Mouse (Mus musculus): ENCODE measurements around the gene Rab11fip4. TPM values are rescaled to one million over a fixed set of nuclear protein-coding genes. Genes with fewer than 3 reads are reported as not detected.

Rab11fip4 gene
- polyA plus RNA-seq, 1 experiment from 2014 or later: 5.5 TPM

- ATAC-seq (ENCODE audit: insufficient number of reproducible peaks, low FRiP score, low TSS enrichment, low read depth): no peak
- peaks cover 11% of the 10 kb centered on the region for H3K27me3 ChIP-seq
- WGBS: 11% methylated on average over 5 of the region's 5 CpGs
Observed at GRCm38 (mm10) chr11:79584191-79584590, 6.8 kb upstream of the Rab11fip4 start.

GRCm38 (mm10) chr11:79589317-79590075 lies 1.5 kb upstream of the Rab11fip4 start:
- Histone ChIP-seq H3K4me3 (no peak overlapping the region), H3K4me2 (no peak overlapping the region), H3K9me3 (no peaks in the 10 kb centered on the region), H3K4me1 (peaks cover 19% of the 10 kb centered on the region), H3K27me3 (peaks cover 55% of the 10 kb centered on the region), H3K9ac (no peak overlapping the region), H3K27ac (no peak overlapping the region), H3K36me3 (no peaks in the 10 kb centered on the region)
- no peak for ATAC-seq (ENCODE audit: insufficient number of reproducible peaks, low FRiP score, low TSS enrichment, low read depth)
- 53% methylated on average over 14 of the region's 14 CpGs for WGBS

More at GRCm38 (mm10) chr11:79584191-79584590, 6.8 kb upstream of the Rab11fip4 start:
- H3K4me2 ChIP-seq: no peak overlapping the region
- H3K4me1 ChIP-seq: no peaks in the 10 kb centered on the region
- no peaks in the 10 kb centered on the region for H3K9me3 ChIP-seq
- H3K9ac ChIP-seq: no peak overlapping the region
- H3K4me3 ChIP-seq: no peak overlapping the region
- H3K27ac ChIP-seq: no peak overlapping the region
- H3K36me3 ChIP-seq: peaks cover 10% of the 10 kb centered on the region; the same call in 1 of the 2 replicates

- WGBS: 30% methylated on average over 5 of the region's 5 CpGs
- Histone ChIP-seq H3K9me3 (no peaks in the 10 kb centered on the region), H3K27ac (no peak overlapping the region), H3K9ac (peak overlapping the region; percentile 40; the same call in 1 of the 2 replicates), H3K4me1 (peaks cover 19% of the 10 kb centered on the region), H3K36me3 (no peaks in the 10 kb centered on the region), H3K4me3 (peak overlapping the region; percentile 62), H3K27me3 (peaks cover 55% of the 10 kb centered on the region), H3K4me2 (peak overlapping the region; percentile 96)
- no peak for ATAC-seq (ENCODE audit: insufficient number of reproducible peaks, low FRiP score, low TSS enrichment, low read depth)
Observed at GRCm38 (mm10) chr11:79591591-79591975, 571 bp downstream of the Rab11fip4 start.

DNA sequence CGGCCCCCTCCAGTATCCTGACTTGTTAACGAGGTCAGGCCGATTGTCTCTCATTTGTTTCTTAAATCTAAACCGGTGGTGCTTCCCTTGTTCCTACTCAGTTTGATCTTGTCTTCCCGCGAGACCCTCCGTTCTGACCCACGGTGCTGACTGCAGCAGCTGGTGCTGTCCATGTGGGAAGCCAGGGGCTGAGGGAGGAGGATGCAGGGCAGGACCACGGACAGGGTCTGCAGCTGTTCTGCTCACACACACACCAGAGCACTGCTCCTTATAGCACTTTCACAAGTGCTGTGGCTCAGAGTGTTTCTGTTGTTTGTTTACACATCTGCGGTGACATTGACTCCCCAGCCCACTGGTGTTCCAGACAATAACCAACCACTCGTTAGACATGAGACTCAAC lies 2.5 kb downstream of the Rab11fip4 start:
- peaks cover 19% of the 10 kb centered on the region for H3K4me1 ChIP-seq
- H3K27me3 ChIP-seq: peaks cover 51% of the 10 kb centered on the region
- no peak overlapping the region for H3K4me2 ChIP-seq
- H3K27ac ChIP-seq: no peak overlapping the region
- no peaks in the 10 kb centered on the region for H3K9me3 ChIP-seq
- H3K9ac ChIP-seq: no peak overlapping the region
- no peak overlapping the region for H3K4me3 ChIP-seq
- 0 out of 2 replicates have a peak, but pooled peaks have one; percentile 50 for ATAC-seq (ENCODE audit: insufficient number of reproducible peaks, low FRiP score, low TSS enrichment, low read depth)
- H3K36me3 ChIP-seq: no peaks in the 10 kb centered on the region
- WGBS: 27% methylated on average over 11 of the region's 11 CpGs

- Histone ChIP-seq H3K4me2 (no peak overlapping the region), H3K4me3 (no peak overlapping the region), H3K9ac (no peak overlapping the region), H3K4me1 (peaks cover 10% of the 10 kb centered on the region; the same call in 1 of the 2 replicates), H3K27me3 (no peaks in the 10 kb centered on the region), H3K9me3 (no peaks in the 10 kb centered on the region), H3K36me3 (no peaks in the 10 kb centered on the region), H3K27ac (no peak overlapping the region)
- 62% methylated on average over 2 of the region's 2 CpGs for WGBS
- ATAC-seq (ENCODE audit: insufficient number of reproducible peaks, low FRiP score, low TSS enrichment, low read depth): no peak
Observed at GRCm38 (mm10) chr11:79610454-79610853, 19.4 kb downstream of the Rab11fip4 start.

GRCm38 (mm10) chr11:79611011-79611666 lies 20.1 kb downstream of the Rab11fip4 start:
- H3K27me3 ChIP-seq: no peaks in the 10 kb centered on the region
- H3K36me3 ChIP-seq: no peaks in the 10 kb centered on the region
- no peak overlapping the region for H3K4me3 ChIP-seq
- 16% methylated on average over 13 of the region's 13 CpGs for WGBS
- no peak overlapping the region for H3K4me2 ChIP-seq
- H3K4me1 ChIP-seq: peaks cover 10% of the 10 kb centered on the region; the same call in 1 of the 2 replicates
- no peak overlapping the region for H3K9ac ChIP-seq
- H3K9me3 ChIP-seq: no peaks in the 10 kb centered on the region
- no peak overlapping the region for H3K27ac ChIP-seq
- ATAC-seq (ENCODE audit: insufficient number of reproducible peaks, low FRiP score, low TSS enrichment, low read depth): no peak

- no peak overlapping the region for H3K9ac ChIP-seq
- H3K4me1 ChIP-seq: peaks cover 10% of the 10 kb centered on the region; the same call in 1 of the 2 replicates
- no peaks in the 10 kb centered on the region for H3K9me3 ChIP-seq
- WGBS: 11% methylated on average over 1 of the region's 1 CpGs
- no peak overlapping the region for H3K4me2 ChIP-seq
- no peaks in the 10 kb centered on the region for H3K36me3 ChIP-seq
- no peak overlapping the region for H3K4me3 ChIP-seq
- no peaks in the 10 kb centered on the region for H3K27me3 ChIP-seq
- H3K27ac ChIP-seq: no peak overlapping the region
- ATAC-seq (ENCODE audit: insufficient number of reproducible peaks, low FRiP score, low TSS enrichment, low read depth): no peak
Observed at GRCm38 (mm10) chr11:79612046-79612600, 21.1 kb downstream of the Rab11fip4 start.

DNA sequence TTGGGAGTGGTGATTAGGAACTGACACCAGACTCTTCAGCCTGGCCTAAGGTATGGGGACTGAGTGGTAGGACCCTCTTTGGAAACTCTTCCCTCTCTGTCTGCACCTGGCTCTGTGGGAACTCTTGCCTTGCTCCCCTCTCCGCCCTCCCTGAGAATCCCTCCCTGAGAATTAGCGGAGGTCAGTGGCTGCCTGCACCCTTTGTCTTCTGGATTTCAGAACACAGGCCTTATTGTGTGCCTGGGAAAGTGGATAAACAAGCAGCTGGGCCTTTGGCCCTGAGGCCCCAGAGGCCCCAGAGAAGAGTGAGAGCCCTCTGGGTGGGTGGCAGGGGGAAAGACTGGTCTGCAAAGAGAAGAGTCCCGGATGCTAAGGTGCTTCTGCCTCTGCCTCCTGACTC lies 22.1 kb downstream of the Rab11fip4 start:
- no peaks in the 10 kb centered on the region for H3K27me3 ChIP-seq
- 65% methylated on average over 3 of the region's 3 CpGs for WGBS
- no peak overlapping the region for H3K27ac ChIP-seq
- no peak overlapping the region for H3K9ac ChIP-seq
- no peak overlapping the region for H3K4me2 ChIP-seq
- no peaks in the 10 kb centered on the region for H3K36me3 ChIP-seq
- H3K9me3 ChIP-seq: no peaks in the 10 kb centered on the region
- no peak overlapping the region for H3K4me3 ChIP-seq
- H3K4me1 ChIP-seq: peaks cover 10% of the 10 kb centered on the region; the same call in 1 of the 2 replicates
- ATAC-seq (ENCODE audit: insufficient number of reproducible peaks, low FRiP score, low TSS enrichment, low read depth): no peak

- no peaks in the 10 kb centered on the region for H3K27me3 ChIP-seq
- H3K4me2 ChIP-seq: no peak overlapping the region
- no peak overlapping the region for H3K9ac ChIP-seq
- no peaks in the 10 kb centered on the region for H3K36me3 ChIP-seq
- ATAC-seq (ENCODE audit: insufficient number of reproducible peaks, low FRiP score, low TSS enrichment, low read depth): no peak
- no peaks in the 10 kb centered on the region for H3K9me3 ChIP-seq
- H3K4me3 ChIP-seq: no peak overlapping the region
- WGBS: 53% methylated on average over 4 of the region's 4 CpGs
- peaks cover 10% of the 10 kb centered on the region; the same call in 1 of the 2 replicates for H3K4me1 ChIP-seq
- no peak overlapping the region for H3K27ac ChIP-seq
Observed at GRCm38 (mm10) chr11:79613711-79614110, 22.7 kb downstream of the Rab11fip4 start.

GRCm38 (mm10) chr11:79614880-79615279 lies 23.9 kb downstream of the Rab11fip4 start:
- no peaks in the 10 kb centered on the region for H3K36me3 ChIP-seq
- no peak overlapping the region for H3K27ac ChIP-seq
- no peaks in the 10 kb centered on the region for H3K9me3 ChIP-seq
- H3K4me2 ChIP-seq: no peak overlapping the region
- no peak overlapping the region for H3K4me3 ChIP-seq
- no peaks in the 10 kb centered on the region for H3K27me3 ChIP-seq
- H3K4me1 ChIP-seq: peaks cover 10% of the 10 kb centered on the region; the same call in 1 of the 2 replicates
- 77% methylated on average over 3 of the region's 3 CpGs for WGBS
- no peak for ATAC-seq (ENCODE audit: insufficient number of reproducible peaks, low FRiP score, low TSS enrichment, low read depth)
- H3K9ac ChIP-seq: no peak overlapping the region

DNA sequence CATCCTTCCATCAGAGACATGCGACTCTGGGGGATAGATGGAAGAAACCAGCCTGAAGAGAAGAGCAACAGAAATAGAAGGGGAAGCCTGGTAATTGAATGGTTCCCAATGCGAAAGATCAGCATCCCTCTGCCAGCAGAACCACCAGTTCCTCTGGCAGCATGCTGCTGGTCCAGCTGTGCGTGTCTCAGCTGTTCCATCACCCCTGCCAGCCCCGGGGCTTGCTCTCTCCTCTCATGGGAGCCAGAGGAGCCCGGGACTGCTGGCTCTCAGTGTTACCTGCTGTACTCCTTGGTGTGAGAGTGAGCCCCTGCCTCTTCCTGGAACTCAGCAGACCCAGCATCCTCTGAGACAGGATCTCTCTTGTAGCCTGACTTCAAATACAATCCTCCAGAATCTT lies 24.9 kb downstream of the Rab11fip4 start:
- 56% methylated on average over 5 of the region's 5 CpGs for WGBS
- no peak overlapping the region for H3K27ac ChIP-seq
- no peak for ATAC-seq (ENCODE audit: insufficient number of reproducible peaks, low FRiP score, low TSS enrichment, low read depth)

DNA sequence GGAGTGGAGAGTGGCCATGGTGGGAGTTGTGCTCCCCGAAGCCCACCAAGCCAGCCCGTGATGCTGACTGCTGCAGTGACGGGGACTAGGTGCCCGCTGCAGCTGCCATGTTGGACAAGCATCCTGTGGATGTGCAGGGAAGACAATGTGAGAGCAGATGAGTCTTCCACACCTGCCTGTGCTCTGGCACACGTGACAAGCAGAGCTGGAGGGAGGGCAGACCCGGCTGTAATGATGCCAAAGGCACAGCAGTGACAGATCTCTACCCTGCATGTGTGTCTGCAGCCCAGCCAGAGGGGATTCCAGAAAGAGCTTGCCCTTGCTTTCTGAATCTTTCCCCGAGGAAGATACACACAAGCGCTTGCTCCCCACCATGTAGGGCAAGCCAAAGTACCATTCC lies 27.0 kb downstream of the Rab11fip4 start:
- Histone ChIP-seq H3K9ac (no peak overlapping the region), H3K36me3 (no peaks in the 10 kb centered on the region), H3K4me3 (no peak overlapping the region), H3K9me3 (no peaks in the 10 kb centered on the region), H3K4me2 (no peak overlapping the region), H3K27ac (no peak overlapping the region), H3K27me3 (no peaks in the 10 kb centered on the region), H3K4me1 (no peaks in the 10 kb centered on the region)
- WGBS: 86% methylated on average over 8 of the region's 8 CpGs
- ATAC-seq (ENCODE audit: insufficient number of reproducible peaks, low FRiP score, low TSS enrichment, low read depth): no peak

More for the DNA sequence above, 24.9 kb downstream of the Rab11fip4 start:
- H3K9me3 ChIP-seq: no peaks in the 10 kb centered on the region
- no peak overlapping the region for H3K4me3 ChIP-seq
- 0 out of 2 replicates have a peak, but pooled peaks cover 5% of the 10 kb centered on the region for H3K4me1 ChIP-seq
- H3K36me3 ChIP-seq: no peaks in the 10 kb centered on the region
- H3K27me3 ChIP-seq: no peaks in the 10 kb centered on the region
- H3K9ac ChIP-seq: no peak overlapping the region
- no peak overlapping the region for H3K4me2 ChIP-seq

Measured in limb, embryonic 15.5 days (tissue).